Mouse (Mus musculus) liver, adult (tissue): ENCODE measurements around the gene Idh1.

ENCODE experiments used
- GATA4 ChIP-seq: IDR thresholded peaks from 2 replicates; pipeline ENCODE4 v1.6.1; 2014; ENCODE audit warnings: mild to moderate bottlenecking, low read length; ENCODE audit not compliant: insufficient replicate concordance

Idh1 gene

DNA sequence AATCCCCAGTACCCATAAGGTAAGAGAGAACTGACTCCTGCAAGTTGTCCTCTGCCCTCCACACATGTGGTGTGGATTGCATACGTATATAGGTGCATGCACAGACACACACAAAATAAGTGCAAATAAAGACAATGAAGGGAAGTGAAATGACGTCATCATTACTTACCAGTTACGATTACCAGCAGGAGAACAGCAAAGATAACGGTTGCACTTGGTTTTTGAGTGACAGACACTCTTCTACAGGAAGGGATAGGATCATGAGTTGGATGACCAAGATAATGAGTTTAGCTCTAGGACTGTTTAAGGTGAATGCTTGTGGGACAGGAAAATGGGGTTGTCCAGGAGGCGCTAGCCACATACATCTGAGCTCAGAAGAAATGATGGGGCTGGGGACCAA lies 4.8 kb downstream of the Idh1 start:
- TF ChIP-seq GATA4, result no peak

DNA sequence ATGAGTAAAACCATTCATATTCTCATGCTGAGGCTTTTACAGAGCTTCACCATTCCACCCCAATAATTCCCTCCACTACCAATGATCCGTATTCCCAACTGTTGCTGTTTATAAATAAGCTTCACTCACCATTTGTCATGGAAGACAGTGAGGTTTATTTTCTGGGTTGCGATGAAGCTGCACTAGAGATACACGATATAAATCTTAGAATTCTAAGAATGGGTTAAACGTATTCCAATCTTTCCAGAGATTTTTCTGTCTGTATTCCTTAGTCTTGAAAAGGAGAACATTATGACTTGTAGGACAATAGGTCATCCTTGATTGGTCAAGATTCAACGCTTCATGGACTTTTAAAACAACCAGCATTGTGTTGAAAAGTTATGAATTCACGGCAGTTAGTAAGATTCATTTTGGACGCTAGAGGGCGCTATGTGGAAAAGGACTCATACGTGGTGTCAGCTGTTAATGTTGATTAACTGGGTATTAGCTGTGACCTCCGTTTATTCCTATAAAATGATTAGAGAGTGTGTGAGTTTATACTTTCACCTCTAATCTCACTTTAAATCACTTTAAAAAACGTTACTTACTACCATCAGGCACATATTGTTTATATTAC lies 6.6 kb downstream of the Idh1 start:
- no peak for TF ChIP-seq GATA4

DNA sequence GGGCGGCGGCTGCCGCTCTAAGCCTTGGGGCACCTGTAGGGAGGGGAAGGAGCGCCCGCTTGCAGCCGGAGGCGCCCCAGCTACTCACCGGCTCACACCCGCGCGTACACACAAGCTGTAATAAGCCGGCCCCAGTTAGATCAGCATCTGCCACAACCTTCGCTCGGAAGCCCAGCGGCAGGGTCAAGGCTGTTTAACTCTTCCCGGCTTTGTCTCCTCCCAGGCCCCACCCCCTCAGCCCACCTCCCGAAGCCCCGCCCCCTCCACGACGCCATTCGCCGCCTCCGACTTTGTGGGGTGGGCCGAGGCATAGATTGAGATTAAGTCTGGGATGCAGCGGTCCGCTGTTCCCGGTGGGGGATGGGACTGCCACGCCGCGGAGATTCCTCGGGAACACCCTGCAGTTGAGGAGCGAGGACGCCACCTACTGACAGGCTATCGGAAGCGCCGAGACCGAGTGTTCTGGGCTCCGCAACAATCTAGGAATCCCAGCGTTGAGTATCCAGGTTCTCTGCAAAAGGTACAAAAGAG lies 7.3 kb downstream of the Idh1 start:
- peak; percentile 79; the same call in 1 of the 2 replicates for TF ChIP-seq GATA4

GRCm38 (mm10) chr1:65178126-65178901 lies 8.0 kb downstream of the Idh1 start:
- TF ChIP-seq GATA4, result peak; percentile 67; the same call in 1 of the 2 replicates

- no peak for TF ChIP-seq GATA4
Measured at GRCm38 (mm10) chr1:65177452-65177851, 8.8 kb downstream of the Idh1 start.

DNA sequence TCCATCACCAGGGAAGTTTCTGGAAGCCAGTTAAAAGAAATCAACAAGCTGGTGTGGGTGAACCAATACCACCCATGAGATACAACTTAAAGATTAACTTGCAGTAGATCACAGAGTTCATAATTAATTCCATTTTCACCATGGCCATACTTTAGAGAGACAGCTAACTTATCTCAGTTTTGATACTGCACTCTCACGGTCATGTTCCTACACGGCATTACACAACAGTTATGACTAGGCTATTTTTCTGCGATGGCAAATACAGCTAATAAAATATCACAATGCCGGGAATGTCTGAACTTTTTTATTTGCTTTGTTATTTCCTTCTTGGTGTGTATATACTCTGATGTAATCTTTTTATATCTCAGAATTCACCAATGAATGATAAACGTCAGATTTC lies 9.4 kb downstream of the Idh1 start:
- TF ChIP-seq GATA4, result no peak

- no peak for TF ChIP-seq GATA4
Measured at GRCm38 (mm10) chr1:65176171-65176570, 10.1 kb downstream of the Idh1 start.

DNA sequence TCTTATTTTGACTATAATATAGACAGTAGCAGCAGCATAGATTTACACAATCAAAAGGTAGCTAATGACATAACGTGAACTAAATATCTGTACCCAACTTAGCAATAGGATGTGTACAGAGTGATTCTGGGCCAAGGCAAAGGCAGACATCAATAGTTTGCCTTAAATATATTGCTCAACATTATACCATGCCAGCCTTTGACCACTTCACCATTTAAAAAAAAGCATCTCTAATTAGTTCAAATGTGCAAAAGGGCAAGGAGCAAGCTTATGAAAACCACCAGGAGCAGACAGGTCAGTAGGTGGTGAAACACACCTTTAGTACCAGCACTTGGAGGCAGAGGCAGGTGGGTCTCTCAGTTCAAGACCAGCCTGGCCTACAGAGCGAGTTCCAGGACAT lies 12.6 kb downstream of the Idh1 start:
- TF ChIP-seq GATA4, result no peak

DNA sequence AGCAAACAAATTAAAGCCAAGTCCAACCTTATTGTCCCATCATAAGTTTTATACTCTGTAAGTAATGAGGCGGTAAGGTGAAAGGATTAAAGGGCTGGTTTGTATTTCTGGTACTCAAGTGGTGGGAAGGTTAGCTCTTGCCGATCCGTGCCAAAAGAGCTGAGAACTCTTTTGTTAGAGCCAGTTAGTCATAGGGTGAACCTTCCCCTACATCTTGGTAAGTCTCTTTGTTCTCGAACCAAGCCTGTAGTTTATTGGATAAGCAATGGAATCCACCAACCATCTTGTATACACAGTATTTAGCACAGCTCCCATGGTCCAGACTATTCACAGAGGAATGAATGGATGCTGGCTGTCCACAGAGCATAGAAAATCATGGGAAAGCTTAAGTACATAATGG lies 14.7 kb downstream of the Idh1 start:
- TF ChIP-seq GATA4, result no peak

DNA sequence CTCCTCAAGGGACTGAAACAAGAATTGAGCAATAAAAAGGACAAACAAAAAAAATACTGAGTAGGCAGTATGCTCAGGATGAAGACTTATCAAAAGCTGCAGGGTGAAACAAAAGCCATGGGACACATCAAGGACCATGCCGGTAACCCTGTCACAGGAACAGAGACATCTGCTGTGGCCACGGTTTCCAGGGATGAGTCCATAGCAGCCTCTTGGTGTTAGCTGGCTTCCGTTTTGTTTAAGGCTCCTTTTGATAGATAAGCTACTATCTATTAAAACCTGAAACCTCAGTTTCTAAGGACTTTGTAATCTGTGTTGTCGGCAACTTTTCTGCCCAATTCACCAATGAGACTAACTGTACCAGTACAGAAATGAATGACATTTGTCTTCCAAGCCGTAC lies 16.4 kb downstream of the Idh1 start:
- no peak for TF ChIP-seq GATA4

- TF ChIP-seq GATA4, result no peak
Measured at GRCm38 (mm10) chr1:65169536-65169935, 16.8 kb downstream of the Idh1 start.

GRCm38 (mm10) chr1:65167496-65167895 lies 18.8 kb downstream of the Idh1 start:
- no peak for TF ChIP-seq GATA4

DNA sequence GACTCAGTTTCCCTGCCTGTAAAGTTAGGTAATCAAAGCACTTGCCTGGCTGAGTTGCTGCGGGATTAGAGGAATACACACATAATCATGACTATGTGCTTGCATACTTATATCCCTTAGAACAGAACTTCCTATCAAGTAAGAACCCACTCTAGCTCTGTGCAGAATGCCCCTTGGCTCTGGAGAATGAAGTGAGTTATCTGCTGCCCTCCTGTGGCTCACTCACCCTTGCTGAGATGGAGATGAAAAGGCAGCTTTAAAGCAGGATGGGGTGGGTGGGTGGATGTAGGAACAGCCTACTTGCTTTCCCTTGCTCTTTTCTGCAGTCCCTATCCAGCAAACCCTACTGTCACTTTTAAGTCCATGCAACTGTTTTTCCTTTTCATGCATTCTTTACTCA lies 24.1 kb downstream of the Idh1 start:
- no peak for TF ChIP-seq GATA4

DNA sequence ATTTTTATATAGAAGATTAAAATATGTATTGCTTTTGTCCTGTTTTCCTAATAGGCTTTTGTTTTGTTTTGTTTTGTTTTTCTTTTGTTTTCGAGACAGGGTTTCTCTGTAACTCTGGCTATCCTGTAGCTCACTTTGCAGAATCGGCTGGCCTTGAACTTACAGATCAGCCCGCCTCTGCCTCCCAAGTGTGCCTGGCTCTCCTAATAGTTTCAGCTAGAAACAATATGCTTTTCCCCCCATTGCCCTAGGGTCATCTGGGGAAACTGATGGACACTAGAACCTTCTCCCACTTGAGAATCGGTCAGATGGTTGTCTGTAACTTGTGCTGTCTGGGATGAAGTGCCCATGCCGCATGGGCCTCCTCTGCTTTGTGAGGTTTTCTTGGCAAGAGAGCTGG lies 30.2 kb downstream of the Idh1 start:
- no peak for TF ChIP-seq GATA4

GRCm38 (mm10) chr1:65154814-65155213 lies 31.5 kb downstream of the Idh1 start:
- TF ChIP-seq GATA4, result no peak

GRCm38 (mm10) chr1:65147971-65148370 lies 38.3 kb downstream of the Idh1 start:
- no peak for TF ChIP-seq GATA4

DNA sequence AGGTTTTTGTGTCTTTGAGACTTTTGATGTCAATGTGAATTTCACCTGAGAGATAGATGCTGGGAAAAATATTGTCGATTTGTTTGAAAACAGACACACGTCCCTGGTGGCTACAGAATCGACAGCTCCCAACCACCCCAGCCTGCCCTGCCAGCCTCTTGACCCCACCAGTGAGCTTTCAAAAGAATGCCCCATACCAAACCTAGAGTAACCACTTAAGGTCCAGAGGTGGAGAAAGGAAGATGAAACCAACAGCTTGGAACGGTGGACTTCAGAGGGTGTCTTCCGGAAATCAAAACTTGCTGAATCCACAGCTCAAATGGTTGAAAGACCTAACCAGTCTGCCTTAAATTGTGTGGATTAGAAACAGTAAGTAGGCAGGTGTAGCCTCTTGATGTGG lies 39.0 kb downstream of the Idh1 start:
- TF ChIP-seq GATA4, result no peak

DNA sequence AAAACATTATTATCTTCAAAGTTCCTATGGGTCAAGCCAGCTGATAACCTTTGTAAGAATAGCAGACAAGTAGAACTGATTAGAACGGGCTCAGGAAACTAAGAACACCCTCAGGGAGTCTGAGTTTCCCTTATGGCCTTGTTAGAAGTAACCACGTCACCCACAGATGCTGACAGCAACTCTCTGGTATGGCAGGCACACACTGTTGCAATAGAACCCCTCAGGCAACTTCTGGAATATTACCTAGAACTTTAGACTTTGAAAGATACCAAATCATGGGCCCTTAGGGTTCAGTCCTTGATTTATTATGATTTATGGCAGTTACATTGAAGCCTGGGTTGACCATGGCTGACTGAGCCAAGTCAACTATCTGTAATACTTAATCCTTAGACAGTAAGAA lies 39.7 kb downstream of the Idh1 start:
- no peak for TF ChIP-seq GATA4
